Comparison of ENCODE assay signal across 8 mouse cellular contexts in genomic region chr6:124732476-124733370, GRCm38 (mm10). TPM values are rescaled to one million over a fixed set of nuclear protein-coding genes. Genes with fewer than 3 reads are reported as not detected.
A peak's percentile ranks its signal among the peaks of the same experiment; 100 is the strongest.
DNase-seq lines count a peak whose midpoint lies in the region; ATAC-seq lines count a peak whose summit lies in the region.

No protein-coding gene starts in this region.

- WGBS in limb, embryonic 13.5 days: 55% methylated on average over 19 of the region's 19 CpGs

- peak overlapping the region; percentile 5; the same call in 1 of the 2 replicates for H3K9ac ChIP-seq in limb, embryonic 13.5 days

- H3K4me3 ChIP-seq in limb, embryonic 13.5 days: no peak overlapping the region

- peak; percentile 84 for ATAC-seq in common myeloid progenitor, adult 5-6 weeks (replicated peaks; ENCODE audit: low read depth, poor library complexity, severe bottlenecking)
- no peak for ATAC-seq in limb, embryonic 13.5 days (ENCODE audit: low FRiP score, low read depth)

- H3K27me3 ChIP-seq in limb, embryonic 13.5 days: no peaks in the 10 kb centered on the region

- no peak overlapping the region for H3K4me2 ChIP-seq in limb, embryonic 13.5 days (replicated peaks)

- no peaks in the 10 kb centered on the region for H3K36me3 ChIP-seq in limb, embryonic 13.5 days

- no peaks in the 10 kb centered on the region for H3K9me3 ChIP-seq in limb, embryonic 13.5 days

- H3K27ac ChIP-seq in limb, embryonic 13.5 days: no peak overlapping the region

- H3K4me1 ChIP-seq in limb, embryonic 13.5 days: peaks cover 6% of the 10 kb centered on the region

- peak; percentile 74 for DNase-seq in layer of hippocampus, adult 9-11 months
- no peak for DNase-seq in layer of hippocampus, postnatal 36 days
- peak; percentile 70 for DNase-seq in naive thymus-derived CD4-positive, alpha-beta T cell, adult 2 months (ENCODE audit: low read depth)
- no peak for DNase-seq in ovary, postnatal 14 days (ENCODE audit: low spot score)
- DNase-seq in urinary bladder, postnatal 10 days (ENCODE audit: low spot score): no peak
- no peak for DNase-seq in urinary bladder, postnatal 36 days (ENCODE audit: low spot score in 2 of 2)

RNA-seq across cellular contexts. Expression of gene Ptpn6, which starts 5.8 kb away (rescaled TPM):
- 1 to 10 TPM; 2.9 to 3.0 TPM for total RNA-seq in layer of hippocampus, postnatal 36 days (2021)
- total RNA-seq in common myeloid progenitor, adult 5-6 weeks (2017): 235 and 315 TPM in 2 replicates
- polyA plus RNA-seq in limb, embryonic 13.5 days (2015; fragmentation: Nextera tagmentation; extraction: Ambion mirVana): 9.0 and 10.9 TPM in 2 replicates

RNA-seq across cellular contexts. Expression of gene Grcc10, which starts 8.5 kb away (rescaled TPM):
- total RNA-seq in layer of hippocampus, postnatal 36 days (2021): 100 to 1,000 TPM; 337 to 366 TPM
- 112 and 129 TPM in 2 replicates for total RNA-seq in common myeloid progenitor, adult 5-6 weeks (2017)
- 480 and 513 TPM in 2 replicates for polyA plus RNA-seq in limb, embryonic 13.5 days (2015; fragmentation: Nextera tagmentation; extraction: Ambion mirVana)

RNA-seq across cellular contexts. Expression of gene Phb2, which starts 20.6 kb away (rescaled TPM):
- total RNA-seq in layer of hippocampus, postnatal 36 days (2021): 100 to 1,000 TPM; 114 to 129 TPM
- 402 and 404 TPM in 2 replicates for total RNA-seq in common myeloid progenitor, adult 5-6 weeks (2017)
- 324 and 325 TPM in 2 replicates for polyA plus RNA-seq in limb, embryonic 13.5 days (2015; fragmentation: Nextera tagmentation; extraction: Ambion mirVana)

RNA-seq across cellular contexts. Expression of gene Emg1, which starts 20.7 kb away (rescaled TPM):
- total RNA-seq in layer of hippocampus, postnatal 36 days (2021): 10 to 100 TPM; 54.3 to 64.9 TPM
- total RNA-seq in common myeloid progenitor, adult 5-6 weeks (2017): 222 and 280 TPM in 2 replicates
- polyA plus RNA-seq in limb, embryonic 13.5 days (2015; fragmentation: Nextera tagmentation; extraction: Ambion mirVana): 190 and 201 TPM in 2 replicates

RNA-seq across cellular contexts. Expression of gene Gm45234, which starts 23.1 kb away (rescaled TPM):
- not detected for total RNA-seq in layer of hippocampus, postnatal 36 days (2021)
- total RNA-seq in common myeloid progenitor, adult 5-6 weeks (2017): not detected in 2 replicates
- polyA plus RNA-seq in limb, embryonic 13.5 days (2015; fragmentation: Nextera tagmentation; extraction: Ambion mirVana): 0.11 TPM in 1 of 2 replicates, not detected in the other

Comparison
In these comparisons a context has a peak if more than half of its experiments do, and no peak if none do; other contexts are left out.
1. DNase-seq: peak in layer of hippocampus, adult 9-11 months (single experiment) and naive thymus-derived CD4-positive, alpha-beta T cell, adult 2 months (single experiment); none in layer of hippocampus, postnatal 36 days (0 of 2), ovary, postnatal 14 days (single experiment), urinary bladder, postnatal 10 days (single experiment) and urinary bladder, postnatal 36 days (0 of 2).
2. RNA of gene Ptpn6, which starts 5.8 kb away (total RNA-seq): 235 to 315 TPM in common myeloid progenitor, adult 5-6 weeks; 2.9 to 3.0 TPM in layer of hippocampus, postnatal 36 days; every median in the first group is over 10 times any median in the second.